Mouse (Mus musculus): ENCODE data around the gene Slit3.

Gene Slit3

GRCm38 (mm10) chr11:35657582-35657981, 536.6 kb downstream of the Slit3 start:
- no peak for DNase-seq

DNA sequence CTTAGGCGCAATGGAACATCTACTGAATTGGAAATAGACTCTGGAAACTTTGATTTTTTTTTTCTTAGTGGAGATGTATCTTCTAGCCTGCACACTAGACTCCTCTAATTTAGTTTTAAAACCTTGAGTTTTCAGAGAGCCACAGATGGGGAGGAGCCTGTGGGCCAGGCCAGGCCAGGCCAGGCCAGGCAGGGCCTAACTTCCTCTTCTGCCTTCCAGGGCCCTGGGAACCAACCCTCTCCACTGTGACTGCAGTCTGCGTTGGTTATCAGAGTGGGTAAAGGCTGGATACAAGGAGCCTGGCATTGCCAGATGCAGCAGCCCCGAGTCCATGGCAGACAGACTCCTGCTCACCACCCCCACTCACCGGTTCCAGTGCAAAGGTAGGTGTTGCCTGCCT, 539.9 kb downstream of the Slit3 start:
- DNase-seq: no peak

DNA sequence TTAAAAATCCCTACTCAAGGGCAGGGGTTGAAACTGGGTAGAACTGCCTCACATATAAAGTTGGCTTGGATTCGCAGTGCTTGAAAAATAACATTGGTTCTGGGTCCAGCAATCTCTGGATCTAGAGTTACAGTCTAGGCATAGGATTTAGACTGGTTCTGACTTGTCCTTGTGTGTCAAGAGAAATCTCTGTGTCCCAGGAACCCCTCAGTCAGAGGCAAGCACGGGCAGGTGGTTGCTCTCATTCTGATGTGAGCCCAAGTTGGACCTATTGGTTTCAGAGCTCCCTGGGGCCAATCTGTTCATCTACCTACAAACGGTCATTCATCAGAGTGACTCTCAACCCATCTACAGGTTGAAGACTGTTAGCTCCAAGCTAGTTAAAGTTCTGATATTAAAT, 541.9 kb downstream of the Slit3 start:
- no peak for DNase-seq

DNA sequence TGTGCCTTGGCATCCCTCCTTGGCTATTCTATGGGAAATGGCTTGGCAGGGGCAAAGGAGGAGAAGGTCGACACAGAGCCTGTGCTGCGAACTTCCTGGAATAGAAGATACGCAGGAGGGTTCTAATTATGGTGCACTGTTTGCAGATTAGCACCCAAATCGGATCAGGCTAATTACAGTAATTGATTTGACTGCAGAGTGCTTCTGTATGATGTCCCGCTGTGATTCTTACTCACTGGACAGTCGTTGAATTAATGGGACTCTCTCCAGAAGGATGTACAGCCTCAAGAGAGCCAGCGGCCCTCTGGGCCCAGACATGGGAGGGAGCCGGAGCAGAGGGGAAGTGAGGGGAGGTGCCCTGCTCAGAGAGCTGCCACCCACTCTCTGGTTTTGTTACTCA, 542.6 kb downstream of the Slit3 start:
- no peak for DNase-seq

- DNase-seq: no peak
Observed at GRCm38 (mm10) chr11:35664991-35665390, 544.0 kb downstream of the Slit3 start.

DNA sequence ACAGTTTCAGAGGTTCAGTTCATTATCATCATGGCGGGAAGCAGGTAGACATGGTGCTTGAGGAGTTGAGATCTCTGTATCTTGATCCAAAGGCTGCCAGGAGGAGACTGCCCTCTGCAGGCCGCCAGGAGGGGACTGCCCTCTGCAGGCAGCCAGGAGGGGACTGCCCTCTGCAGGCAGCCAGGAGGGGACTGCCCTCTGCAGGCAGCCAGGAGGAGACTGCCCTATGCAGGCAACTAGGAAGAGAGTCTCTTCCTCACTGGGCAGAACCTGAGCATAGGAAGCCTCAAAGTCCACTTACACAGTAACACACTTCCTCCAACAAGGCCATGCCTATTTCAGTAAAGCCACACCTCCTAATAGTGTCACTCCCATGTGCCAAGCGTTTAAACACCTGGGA, 546.4 kb downstream of the Slit3 start:
- DNase-seq: peak in 1 of 2 experiments; percentile 4

GRCm38 (mm10) chr11:35668138-35668537, 547.1 kb downstream of the Slit3 start:
- no peak for DNase-seq

- no peak for DNase-seq
Observed at GRCm38 (mm10) chr11:35668750-35669149, 547.7 kb downstream of the Slit3 start.

- no peak for DNase-seq
Observed at GRCm38 (mm10) chr11:35669536-35669935, 548.5 kb downstream of the Slit3 start.

- DNase-seq: no peak
Observed at GRCm38 (mm10) chr11:35670181-35670580, 549.2 kb downstream of the Slit3 start.

DNA sequence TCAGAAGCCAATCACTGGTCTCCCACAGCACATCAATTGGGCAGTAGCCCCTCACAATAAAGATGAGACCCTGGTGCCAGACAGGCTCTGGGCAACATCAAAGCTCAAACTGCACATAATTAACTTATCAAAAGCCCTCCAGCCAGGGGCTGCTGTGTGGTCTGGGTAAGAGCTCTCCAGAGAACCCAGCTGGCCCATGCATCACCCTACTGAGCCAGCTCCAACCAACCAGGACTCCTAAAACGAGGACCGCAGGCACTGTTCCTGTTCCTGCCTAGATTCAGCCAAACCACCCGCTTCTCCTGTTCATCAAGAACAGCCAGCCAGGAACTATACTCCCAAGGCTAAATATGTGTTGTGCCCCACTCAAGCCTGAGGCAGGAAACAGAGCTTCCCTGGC, 549.7 kb downstream of the Slit3 start:
- DNase-seq: no peak

DNA sequence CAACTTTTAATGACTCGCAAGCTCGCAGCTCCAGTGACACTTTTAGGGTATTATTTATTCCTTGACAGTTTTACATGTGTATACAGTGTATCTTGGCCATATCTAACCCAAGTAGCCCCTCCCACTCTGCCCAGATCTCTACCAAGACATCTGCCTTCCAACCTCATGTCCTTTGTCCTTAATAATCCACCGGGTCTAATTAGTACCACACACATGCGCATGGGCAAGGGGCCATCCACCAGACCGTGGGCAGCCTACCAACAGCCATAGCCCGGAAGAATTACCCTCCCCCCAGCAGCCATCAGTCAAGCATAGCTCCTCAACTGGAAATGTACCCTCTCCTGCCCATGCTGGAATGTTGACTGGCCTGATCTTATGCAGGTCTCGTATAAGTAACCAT, 552.0 kb downstream of the Slit3 start:
- no peak for DNase-seq

DNA sequence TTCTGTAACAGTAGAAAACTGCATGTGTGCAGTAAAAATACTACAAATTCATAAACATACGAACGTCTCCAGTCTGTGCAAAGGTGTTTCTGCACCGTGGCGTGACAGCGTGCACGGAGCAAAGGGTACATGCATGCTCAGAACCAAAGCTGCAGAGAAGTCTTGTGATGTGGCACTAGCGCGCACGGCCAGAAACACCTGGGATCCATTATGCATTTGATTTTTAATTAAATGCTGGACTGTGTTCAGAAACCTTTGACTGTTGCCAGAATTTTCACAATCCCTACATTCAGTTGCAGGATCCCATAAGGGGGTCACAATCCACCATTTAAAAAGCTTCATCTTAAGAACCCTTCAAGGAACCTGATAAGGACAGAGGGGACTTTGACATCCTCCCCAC, 553.2 kb downstream of the Slit3 start:
- DNase-seq: no peak

DNA sequence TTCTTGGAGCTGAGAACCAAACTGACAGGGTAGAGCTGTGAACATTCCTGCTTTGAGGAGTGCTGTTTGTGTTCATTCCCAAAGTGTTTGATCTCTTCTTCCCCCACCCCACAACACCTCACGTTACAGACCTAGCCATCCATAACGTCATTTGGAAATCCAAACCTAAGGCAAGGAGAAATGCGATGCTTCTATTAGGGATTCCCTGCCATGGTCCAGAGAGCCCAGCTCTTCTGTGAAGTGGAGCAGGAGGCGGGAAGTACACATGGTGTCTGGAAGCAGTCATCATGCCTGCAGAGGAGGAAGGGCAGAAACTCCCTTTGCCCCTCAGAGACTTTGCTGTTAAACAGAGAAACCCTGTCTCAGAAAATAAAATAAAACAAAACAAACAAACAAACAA, 555.7 kb downstream of the Slit3 start:
- DNase-seq: no peak

GRCm38 (mm10) chr11:35679976-35680375, 559.0 kb downstream of the Slit3 start:
- no peak for DNase-seq

DNA sequence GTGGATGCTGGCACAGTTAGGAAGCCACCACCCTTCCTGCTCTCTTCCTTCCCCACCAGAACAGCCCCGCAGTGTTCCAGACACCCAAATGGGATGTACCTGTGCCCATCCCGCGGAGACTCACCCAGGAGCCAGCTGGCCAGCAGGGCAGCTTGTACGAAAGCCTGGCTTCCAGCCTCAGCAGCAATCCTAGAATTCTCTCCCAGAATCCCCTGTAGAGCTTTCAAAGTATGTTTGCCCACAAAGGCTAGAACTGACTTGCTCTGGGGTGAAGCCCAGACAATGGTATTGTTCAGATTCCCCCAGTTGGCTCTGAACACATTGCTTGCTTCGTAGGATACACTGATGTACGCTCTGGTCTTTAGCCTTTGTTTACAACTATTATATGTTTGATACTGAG, 566.3 kb downstream of the Slit3 start:
- peak; percentile 22 to 31 for DNase-seq

GRCm38 (mm10) chr11:35690515-35691281, 569.7 kb downstream of the Slit3 start:
- no peak for DNase-seq

DNA sequence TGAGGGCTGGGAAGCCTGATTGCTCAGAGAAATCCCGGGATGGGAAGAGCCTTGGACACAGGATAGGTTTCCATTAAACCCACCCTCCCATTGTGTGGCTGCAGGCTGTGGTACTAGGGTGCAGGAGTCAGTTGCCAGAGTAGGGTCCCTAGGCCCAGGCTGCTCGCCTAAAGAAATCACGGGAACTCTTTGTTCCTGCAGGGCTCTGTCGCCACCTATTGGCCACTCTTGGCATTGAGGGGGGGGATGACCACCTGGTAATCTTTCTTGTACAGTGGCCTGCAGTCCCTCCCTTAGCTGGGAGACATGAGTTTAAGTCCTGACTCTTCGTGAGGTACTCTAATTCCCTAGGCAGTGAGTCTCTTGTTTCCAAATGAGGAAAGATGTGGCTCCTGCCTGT, 572.1 kb downstream of the Slit3 start:
- DNase-seq: peak; percentile 17 to 33

DNA sequence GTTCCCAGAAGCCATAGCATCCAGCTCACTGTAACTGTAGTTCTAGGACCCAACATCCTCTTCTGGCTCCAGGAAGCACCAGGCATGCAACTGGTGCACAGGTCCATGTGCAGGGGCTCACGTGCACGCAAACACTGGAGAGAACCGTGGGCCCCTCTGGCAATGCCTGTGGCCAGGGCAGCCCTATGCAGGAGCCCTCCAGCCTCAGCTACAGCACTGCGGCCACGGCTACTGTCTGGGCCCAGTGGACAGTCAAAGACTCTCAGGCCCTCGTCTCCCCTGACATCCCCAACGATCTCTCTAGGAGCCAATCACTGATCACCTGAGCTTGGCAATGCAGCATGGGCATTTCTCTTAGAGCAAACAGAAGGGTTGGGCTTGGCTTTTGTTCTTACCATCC, 572.6 kb downstream of the Slit3 start:
- DNase-seq: no peak

DNA sequence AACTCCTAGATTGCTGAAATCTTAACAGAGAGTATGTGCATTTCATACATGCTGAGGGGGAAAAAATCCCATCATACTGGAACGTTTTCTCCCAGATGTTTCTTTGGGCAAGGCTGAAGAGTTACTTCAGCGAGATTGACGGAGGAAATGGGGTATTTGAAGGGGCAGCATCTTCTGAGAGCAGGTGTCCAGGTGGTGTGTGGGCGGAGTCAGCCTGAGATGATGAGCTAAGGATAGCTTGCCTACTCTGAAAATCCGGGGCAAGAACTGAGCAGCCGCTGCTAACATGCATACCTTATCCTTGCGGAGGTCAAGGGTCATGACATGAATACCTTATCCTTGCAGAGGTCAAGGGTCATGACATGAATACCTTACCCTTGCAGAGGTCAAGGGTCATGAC, 576.5 kb downstream of the Slit3 start:
- DNase-seq: no peak

- DNase-seq: no peak
Observed at GRCm38 (mm10) chr11:35698901-35699300, 577.9 kb downstream of the Slit3 start.

DNA sequence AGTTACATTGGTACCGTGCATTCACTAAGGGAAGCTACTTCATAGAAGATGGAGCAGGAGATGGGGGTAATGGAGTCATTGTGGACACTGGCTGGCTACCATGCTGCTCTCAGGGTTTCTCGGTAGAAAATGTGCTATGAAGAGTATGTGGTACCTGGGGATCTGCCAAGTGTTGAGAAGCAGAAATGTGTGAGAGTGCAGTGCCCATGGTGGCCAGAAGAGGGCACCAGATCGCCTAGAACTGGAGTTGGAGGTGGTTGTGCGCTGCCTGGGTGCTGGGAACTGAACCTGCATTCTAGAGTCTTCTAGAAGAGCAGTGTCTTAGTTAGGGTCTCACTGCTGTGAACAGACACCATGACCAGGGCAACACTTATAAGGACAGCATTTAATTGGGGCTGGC, 582.4 kb downstream of the Slit3 start:
- DNase-seq: no peak

DNA sequence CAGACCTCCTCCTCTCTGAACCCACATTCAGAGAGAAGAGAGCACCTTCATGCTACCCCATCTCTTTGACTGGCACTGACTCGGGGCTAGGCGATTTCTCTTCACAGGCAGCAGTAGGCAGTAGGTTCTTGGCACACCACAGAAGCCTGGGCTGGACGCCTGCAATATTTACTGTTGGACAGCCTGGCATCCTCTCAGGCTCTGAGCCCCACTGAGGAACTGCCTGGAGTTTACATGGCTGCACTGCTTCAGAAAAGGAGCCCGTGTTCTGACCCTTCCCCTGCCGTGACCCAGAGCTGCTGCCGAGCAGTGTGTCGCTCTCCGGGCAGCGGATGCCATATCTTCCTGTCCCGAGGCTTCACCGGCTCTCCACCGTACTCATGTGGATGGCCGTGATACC, 583.4 kb downstream of the Slit3 start:
- no peak for DNase-seq

GRCm38 (mm10) chr11:35704927-35705326, 583.9 kb downstream of the Slit3 start:
- DNase-seq: no peak

GRCm38 (mm10) chr11:35707431-35707830, 586.4 kb downstream of the Slit3 start:
- DNase-seq: no peak

Measured in lung, adult 18-20 months (tissue).